Mouse (Mus musculus): ENCODE results near the gene Trpc7.

The Trpc7 gene

DNA sequence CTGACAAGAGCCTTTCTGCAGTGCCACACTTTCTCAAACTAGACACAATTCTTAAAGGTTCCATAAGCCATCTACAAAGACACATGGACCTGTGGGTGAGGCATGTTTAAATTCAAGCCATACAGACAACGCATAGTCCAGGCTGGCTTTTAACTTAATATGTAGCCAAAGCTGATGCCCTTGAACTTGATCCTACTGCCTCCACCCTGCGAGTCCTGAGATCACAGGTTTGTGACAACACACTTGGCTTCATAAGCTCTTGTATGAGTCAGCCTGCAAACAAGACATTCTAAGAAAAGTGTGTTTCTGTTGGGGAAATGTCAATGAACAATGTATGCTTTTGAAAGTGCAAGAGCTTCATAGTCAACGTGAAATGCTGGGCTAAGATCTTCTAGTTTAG is 102.9 kb downstream of the Trpc7 start:
- no peak for DNase-seq (ENCODE audit: extremely low read depth, low read depth, low spot score)

- DNase-seq (ENCODE audit: extremely low read depth, low read depth, low spot score) = no peak
Measured at GRCm38 (mm10) chr13:56790683-56791082, 105.1 kb downstream of the Trpc7 start.

DNA sequence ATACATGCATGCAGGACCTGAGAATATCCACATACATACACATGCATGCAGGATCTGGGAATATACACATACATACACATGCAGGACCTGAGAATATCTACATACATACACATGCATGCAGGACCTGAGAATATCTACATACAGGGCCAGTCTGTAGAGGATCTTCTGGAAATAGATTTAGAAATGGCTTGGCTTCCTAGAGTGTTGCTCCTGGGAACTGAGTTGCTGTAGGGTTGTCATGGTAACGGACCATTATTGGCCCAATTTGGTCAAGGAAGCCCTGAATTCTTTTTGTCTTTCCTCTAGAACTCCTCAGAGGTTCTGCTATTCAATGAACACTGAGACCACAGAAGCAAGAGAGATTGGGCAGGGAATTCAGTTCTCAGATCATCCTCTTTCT is 113.2 kb downstream of the Trpc7 start:
- DNase-seq (ENCODE audit: extremely low read depth, low read depth, low spot score) = no peak

DNA sequence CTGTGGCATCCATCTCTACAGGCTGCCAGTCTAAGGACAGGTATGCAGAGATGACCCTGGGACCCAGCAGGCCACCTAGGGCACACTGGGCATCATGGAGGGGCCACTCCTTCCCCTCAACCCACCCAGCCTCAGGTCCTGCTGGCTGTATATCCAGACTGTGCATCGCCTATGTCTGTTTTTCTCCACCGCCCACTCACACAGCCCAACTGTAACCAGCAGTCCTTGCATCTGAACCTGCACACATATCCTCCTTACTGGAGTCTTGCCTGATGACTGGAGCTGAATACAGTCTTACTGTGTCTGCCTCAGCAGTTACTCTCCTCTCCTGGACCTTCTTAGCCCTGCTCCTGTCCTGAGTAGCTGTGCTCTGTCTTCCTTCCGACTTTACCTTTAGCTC is 114.1 kb downstream of the Trpc7 start:
- no peak for DNase-seq (ENCODE audit: extremely low read depth, low read depth, low spot score)

GRCm38 (mm10) chr13:56780746-56781469 is 114.9 kb downstream of the Trpc7 start:
- no peak for DNase-seq (ENCODE audit: extremely low read depth, low read depth, low spot score)

DNA sequence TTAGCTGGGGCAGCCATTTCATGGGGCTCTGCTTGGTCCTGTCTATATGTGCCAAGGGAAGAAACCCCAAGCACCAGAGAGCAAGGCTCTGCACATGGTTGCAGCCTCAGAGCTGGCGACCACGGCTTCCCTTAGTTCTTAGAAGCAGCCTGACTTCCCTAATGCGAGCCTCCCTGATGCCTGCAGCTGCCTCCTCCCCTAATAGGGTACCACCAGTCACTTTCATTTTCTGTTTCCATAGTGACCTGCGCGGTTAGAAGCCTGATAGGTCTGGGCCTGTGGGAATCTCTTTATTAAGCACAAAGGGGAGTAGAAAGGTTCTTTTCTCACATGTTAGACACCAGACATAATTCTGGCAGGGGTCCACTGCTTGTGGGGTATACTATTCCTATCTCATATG is 121.5 kb downstream of the Trpc7 start:
- DNase-seq (ENCODE audit: extremely low read depth, low read depth, low spot score) = no peak

DNA sequence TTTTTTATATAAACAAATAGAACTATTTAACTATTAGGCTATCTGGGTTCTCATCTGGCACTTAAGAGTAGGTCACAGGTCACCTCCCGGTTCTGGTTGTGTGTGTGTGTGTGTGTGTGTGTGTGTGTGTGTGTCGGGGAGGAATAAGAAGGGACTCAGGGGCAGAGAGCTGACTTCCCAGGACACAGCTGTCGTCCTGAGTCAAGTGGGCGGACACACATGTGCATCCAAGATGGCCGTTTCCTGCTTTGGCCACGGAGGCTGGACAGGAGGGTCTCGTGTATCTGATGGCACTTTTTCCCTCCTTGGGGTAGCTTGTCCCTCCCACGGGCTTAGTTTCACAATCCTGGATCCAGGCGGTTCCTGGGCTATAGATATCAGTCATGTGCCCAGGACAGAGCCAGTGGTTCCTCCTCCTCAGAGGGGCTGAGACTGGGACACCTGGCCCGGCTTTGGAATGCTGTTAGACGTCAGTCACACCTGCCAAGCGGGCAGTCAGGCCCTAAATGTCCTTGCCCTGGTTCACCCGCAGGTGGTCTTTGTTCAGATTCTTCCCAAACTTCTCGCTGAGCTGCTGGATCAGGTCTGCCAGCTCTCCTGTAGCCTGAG is 122.4 kb downstream of the Trpc7 start:
- no peak for DNase-seq (ENCODE audit: extremely low read depth, low read depth, low spot score)

DNA sequence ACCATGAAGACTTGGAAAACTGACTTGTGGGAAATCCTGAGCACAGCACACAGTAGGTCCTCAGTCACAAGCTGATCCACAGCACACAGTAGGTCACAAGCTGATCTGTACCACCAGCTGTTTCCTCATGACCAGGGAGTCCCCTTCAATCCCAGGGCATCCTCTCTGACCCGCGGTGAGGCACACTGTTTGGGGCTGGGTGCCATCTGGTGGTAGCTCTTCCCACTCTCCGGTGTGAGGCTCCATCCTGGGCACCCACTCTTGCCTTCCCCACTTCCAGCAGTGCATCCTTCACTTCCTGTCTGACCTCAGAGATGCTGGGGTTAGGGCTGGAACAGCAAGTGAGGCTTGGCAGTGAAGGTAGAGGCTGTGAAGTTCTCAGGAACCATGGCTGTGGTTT is 123.2 kb downstream of the Trpc7 start:
- DNase-seq (ENCODE audit: extremely low read depth, low read depth, low spot score) = no peak

GRCm38 (mm10) chr13:56770786-56771185 is 125.0 kb downstream of the Trpc7 start:
- no peak for DNase-seq (ENCODE audit: extremely low read depth, low read depth, low spot score)

GRCm38 (mm10) chr13:56770136-56770578 is 125.6 kb downstream of the Trpc7 start:
- DNase-seq (ENCODE audit: extremely low read depth, low read depth, low spot score) = no peak

- no peak for DNase-seq (ENCODE audit: extremely low read depth, low read depth, low spot score)
Measured at GRCm38 (mm10) chr13:56769431-56769830, 126.4 kb downstream of the Trpc7 start.

GRCm38 (mm10) chr13:56766211-56766610 is 129.6 kb downstream of the Trpc7 start:
- no peak for DNase-seq (ENCODE audit: extremely low read depth, low read depth, low spot score)

DNA sequence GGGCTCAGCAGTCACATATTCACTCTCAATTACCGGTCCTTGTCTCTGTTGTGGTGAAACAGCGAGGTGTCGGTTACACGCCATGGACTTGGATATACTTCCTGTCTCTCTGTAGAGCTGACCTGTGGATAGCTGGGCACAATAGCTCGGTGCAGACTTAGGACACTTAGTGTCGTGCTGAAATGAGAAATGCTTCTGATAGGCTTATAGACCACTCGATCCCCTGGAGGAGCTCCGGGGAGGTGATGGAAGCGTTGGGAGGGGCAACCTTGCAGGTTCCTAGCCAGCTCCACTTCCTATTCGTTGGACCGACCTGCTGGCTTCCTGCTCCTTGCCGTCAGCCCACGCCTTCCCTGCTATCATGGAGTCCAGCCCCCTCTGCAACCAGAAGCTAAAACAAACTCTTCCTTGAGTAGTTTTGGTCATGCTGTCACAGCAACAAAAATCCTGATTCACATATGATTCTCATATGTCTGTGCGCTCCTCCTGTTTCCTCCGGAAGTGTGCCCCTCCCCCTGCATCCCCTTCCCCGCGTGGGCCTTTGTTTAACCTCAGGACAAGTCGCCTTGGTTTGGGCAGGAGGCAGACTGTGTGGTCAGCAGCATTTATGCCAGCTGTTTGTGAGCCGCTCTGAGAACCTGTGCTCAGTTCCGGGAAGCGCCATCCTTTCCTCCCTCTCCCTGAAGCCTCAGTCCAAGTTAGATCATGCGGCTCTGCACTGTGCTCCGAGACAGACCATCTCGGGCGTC is 130.3 kb downstream of the Trpc7 start:
- no peak for DNase-seq (ENCODE audit: extremely low read depth, low read depth, low spot score)

DNA sequence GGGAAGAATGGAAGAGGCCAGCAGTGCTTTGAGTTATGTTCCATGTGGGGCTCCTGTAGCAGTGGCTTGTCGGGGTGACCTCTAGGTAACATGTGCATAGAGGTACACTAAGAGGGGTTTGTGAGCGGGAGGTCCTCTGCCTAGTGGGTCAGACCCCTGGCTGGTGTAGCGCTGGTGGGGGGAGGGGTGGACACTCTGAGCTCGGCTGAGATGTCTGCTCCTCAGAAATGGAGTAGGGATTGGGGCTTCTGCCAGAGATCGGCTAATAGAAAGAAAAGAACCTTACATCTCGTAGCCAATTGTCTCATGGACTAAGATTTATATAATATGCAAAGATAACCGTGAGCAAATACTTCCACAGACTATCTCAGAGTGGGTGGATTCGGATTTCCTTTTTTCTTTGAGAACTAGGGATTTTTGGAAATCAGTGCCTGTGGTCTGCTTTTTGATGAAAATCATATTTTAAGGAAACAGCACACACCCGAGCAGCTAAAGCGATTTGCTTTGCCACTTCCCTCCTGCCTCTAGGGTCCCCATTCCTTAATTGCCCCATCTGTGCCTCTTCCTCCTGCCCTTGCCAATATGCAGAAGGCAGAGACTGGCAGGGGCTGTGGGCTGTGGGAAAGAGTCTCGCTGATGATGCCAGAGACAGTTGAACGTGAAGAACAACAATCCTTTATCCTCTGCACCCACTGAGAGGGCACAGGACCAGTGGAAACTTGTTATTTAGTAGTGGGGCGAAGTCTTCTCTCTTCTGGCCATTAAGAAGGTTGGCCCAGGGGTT is 133.2 kb downstream of the Trpc7 start:
- no peak for DNase-seq (ENCODE audit: extremely low read depth, low read depth, low spot score)

- no peak for DNase-seq (ENCODE audit: extremely low read depth, low read depth, low spot score)
Measured at GRCm38 (mm10) chr13:56758492-56758891, 137.3 kb downstream of the Trpc7 start.

DNA sequence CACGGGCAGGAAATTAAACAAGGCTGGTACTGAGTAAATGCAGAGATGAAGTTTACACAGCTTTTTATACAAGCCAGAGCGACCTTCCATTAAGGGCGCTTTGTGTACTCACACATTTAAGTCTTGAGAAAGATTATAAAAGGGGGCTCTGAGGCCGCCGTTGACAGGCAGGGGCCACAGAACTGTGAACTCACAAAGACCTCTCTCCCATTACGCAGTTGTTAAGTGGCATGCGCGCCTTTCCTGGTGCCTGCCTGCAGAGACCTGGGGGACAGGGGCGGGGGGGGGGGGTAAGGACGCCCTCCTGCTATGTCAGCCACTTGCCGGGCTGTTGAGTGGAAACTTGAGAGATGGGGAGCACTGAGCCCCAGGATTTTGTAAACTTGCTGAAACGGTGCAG is 138.6 kb downstream of the Trpc7 start:
- DNase-seq (ENCODE audit: extremely low read depth, low read depth, low spot score) = no peak

GRCm38 (mm10) chr13:56755871-56756270 is 139.9 kb downstream of the Trpc7 start:
- DNase-seq (ENCODE audit: extremely low read depth, low read depth, low spot score) = peak; percentile 58

GRCm38 (mm10) chr13:56753192-56753951 is 142.4 kb downstream of the Trpc7 start, which contains the start of gene Gm45623:
Gm45623 (minus strand) TSS chr13:56753827.
- DNase-seq (ENCODE audit: extremely low read depth, low read depth, low spot score) = no peak

DNA sequence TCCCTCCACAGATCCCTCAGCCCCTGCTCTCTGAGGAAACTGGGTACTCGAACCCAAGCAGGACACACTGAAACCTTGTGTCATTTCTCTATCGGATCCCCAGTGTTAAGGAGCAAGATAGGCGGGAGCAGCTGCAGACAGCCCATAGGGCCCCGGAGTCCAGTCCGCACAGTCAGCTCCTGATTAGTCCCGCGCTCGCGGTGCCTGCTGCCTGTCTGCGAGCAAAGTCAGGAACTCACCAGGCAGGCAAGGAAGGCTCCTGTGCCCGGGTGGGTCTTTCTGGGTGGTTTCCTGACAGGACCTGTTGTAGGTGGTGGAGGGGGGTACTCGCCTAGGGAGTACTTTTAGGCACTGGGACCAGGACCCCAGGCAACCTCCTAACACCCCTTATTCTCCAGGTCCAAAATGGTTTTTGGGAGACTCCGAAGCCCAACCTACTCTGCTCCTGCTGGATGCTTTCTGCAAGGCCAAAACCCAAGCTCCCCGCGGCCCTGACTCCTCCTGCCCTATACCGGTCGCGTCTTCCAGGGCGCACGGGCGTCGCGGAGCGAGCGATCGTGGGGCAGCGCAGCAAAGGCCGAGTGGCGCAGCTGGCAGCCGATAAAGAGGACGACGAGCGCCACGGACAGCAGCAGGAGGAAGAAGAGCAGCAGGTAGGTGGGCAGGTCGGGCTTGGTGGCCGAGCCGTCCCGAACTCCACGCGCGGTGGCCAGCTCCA is 143.2 kb downstream of the Trpc7 start:
- no peak for DNase-seq (ENCODE audit: extremely low read depth, low read depth, low spot score)

DNA sequence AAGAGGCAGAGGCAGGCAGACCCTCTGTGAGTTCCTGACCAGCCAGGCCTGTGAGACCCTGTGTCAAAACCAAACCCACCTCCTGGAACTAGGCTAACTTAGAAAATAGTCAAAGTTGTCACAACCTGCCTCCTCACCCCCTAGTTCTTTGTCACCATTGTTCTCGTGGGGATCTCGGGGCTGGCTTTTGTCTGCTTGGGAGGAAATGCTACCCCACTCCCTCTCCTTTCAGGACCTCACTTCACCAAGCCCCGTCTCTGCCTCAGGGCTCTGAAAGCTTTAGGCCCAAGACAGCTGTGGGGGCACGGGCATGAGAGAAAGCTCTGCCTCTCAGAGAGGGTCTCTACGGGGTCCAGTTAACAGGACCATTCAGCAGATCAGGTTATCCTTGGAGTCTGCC is 144.0 kb downstream of the Trpc7 start:
- DNase-seq (ENCODE audit: extremely low read depth, low read depth, low spot score) = no peak

Measured in fat pad, adult 2 months (tissue).